Mouse (Mus musculus) retina, postnatal 7 days (tissue): ENCODE results near the gene Slc6a17.
A peak's percentile ranks its signal among the peaks of the same experiment; 100 is the strongest.

ENCODE experiments used
- DNase-seq: peaks from one replicate; pipeline ENCODE4 v3.0.0-alpha.2; 2012; ENCODE audit warnings: low read depth, low spot score

The Slc6a17 gene

GRCm38 (mm10) chr3:107466577-107466976, 51.2 kb downstream of the Slc6a17 start:
- DNase-seq, result peak; percentile 58

GRCm38 (mm10) chr3:107462160-107462559, 55.7 kb downstream of the Slc6a17 start:
- DNase-seq, result peak; percentile 46

GRCm38 (mm10) chr3:107459773-107460431, 57.9 kb downstream of the Slc6a17 start:
- no peak for DNase-seq

- no peak for DNase-seq
Observed at GRCm38 (mm10) chr3:107459196-107459772, 58.5 kb downstream of the Slc6a17 start, which contains the start of gene Kcnc4. TSS of gene Kcnc4 (minus strand) at chr3:107459552.

- DNase-seq, result no peak
Observed at GRCm38 (mm10) chr3:107458528-107459195, 59.2 kb downstream of the Slc6a17 start.

GRCm38 (mm10) chr3:107458104-107458503, 59.7 kb downstream of the Slc6a17 start:
- DNase-seq, result no peak

- no peak for DNase-seq
Observed at GRCm38 (mm10) chr3:107454280-107454679, 63.5 kb downstream of the Slc6a17 start.

GRCm38 (mm10) chr3:107446822-107447221, 71.0 kb downstream of the Slc6a17 start:
- no peak for DNase-seq

GRCm38 (mm10) chr3:107443866-107444265, 74.0 kb downstream of the Slc6a17 start:
- DNase-seq, result no peak

GRCm38 (mm10) chr3:107442191-107442590, 75.6 kb downstream of the Slc6a17 start:
- no peak for DNase-seq

- DNase-seq, result no peak
Observed at GRCm38 (mm10) chr3:107441306-107441705, 76.5 kb downstream of the Slc6a17 start.

GRCm38 (mm10) chr3:107439280-107439679, 78.5 kb downstream of the Slc6a17 start:
- no peak for DNase-seq

GRCm38 (mm10) chr3:107437666-107438065, 80.2 kb downstream of the Slc6a17 start:
- no peak for DNase-seq

GRCm38 (mm10) chr3:107436434-107436833, 81.4 kb downstream of the Slc6a17 start:
- no peak for DNase-seq

- no peak for DNase-seq
Observed at GRCm38 (mm10) chr3:107433614-107434013, 84.2 kb downstream of the Slc6a17 start.

GRCm38 (mm10) chr3:107431268-107431667, 86.5 kb downstream of the Slc6a17 start:
- DNase-seq, result no peak

GRCm38 (mm10) chr3:107424258-107425041, 93.4 kb downstream of the Slc6a17 start:
- DNase-seq, result no peak

GRCm38 (mm10) chr3:107420156-107420555, 97.7 kb downstream of the Slc6a17 start:
- no peak for DNase-seq
